Mouse (Mus musculus) liver, postnatal 0 days (tissue): ENCODE results near the gene 1700025C18Rik.

ENCODE experiments used
- CTCF ChIP-seq: sonication (generic); IDR thresholded peaks from 2 replicates; pipeline ENCODE4 v1.5.1; 2016; ENCODE audit warnings: antibody characterized with exemption, low read depth
- EP300 ChIP-seq: IDR thresholded peaks from 2 replicates; pipeline ENCODE4 v1.6.1; 2016; ENCODE audit warnings: antibody characterized with exemption, low read depth, mild to moderate bottlenecking

DNA sequence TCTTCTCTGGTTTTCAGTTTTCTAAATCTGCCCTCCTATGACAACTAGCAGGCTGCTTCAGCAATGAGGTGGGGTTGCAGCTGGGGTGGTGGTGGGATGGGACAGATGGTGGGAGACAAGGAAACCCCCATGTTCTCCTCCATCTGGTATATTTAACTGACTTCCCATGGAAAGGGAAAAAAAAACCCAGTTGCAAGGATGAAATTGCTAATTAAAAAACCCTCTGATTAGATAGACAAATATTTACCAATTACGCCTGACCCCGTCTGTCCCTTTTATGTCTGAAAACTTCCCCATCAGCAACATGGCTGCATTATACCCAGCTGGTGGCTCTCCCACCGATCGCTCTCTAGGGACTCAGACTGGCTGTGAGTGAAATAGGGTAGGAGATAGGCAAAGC, 3.9 kb downstream of the 1700025C18Rik start:
- no peak for TF ChIP-seq CTCF
- TF ChIP-seq EP300, result no peak
